Mouse (Mus musculus) lung, embryonic 15.5 days (tissue): ENCODE results near the gene Spop. TPM values are rescaled to one million over a fixed set of nuclear protein-coding genes. Genes with fewer than 3 reads are reported as not detected.
A peak's percentile ranks its signal among the peaks of the same experiment; 100 is the strongest.

Experiments
- ATAC-seq: fragments of 200-750 bp; cut with Nextera tagmentation; 2 replicates; pipeline ENCODE4 v1.8.0; 2017; ENCODE audit warnings: moderate number of reproducible peaks, borderline replicate concordance; ENCODE audit not compliant: low FRiP score, low TSS enrichment; ENCODE audit errors: extremely low read depth
- H3K27ac ChIP-seq: fragments of 300-500 bp; sonication (generic); 2 replicates; pipeline ENCODE4 v1.5.1; 2015; ENCODE audit warnings: moderate library complexity, mild to moderate bottlenecking, inconsistent platforms
- H3K27me3 ChIP-seq: fragments of 300-500 bp; sonication (generic); 2 replicates; pipeline ENCODE4 v1.6.1; 2015; ENCODE audit warnings: inconsistent platforms
- H3K36me3 ChIP-seq: fragments of 300-500 bp; sonication (generic); 2 replicates; pipeline ENCODE4 v1.6.1; 2015; ENCODE audit warnings: inconsistent platforms
- H3K4me1 ChIP-seq: fragments of 300-500 bp; sonication (generic); 2 replicates; pipeline ENCODE4 v1.6.1; 2015; ENCODE audit warnings: inconsistent platforms
- H3K4me2 ChIP-seq: fragments of 300-500 bp; sonication (generic); 2 replicates; pipeline ENCODE4 v1.6.1; 2015; ENCODE audit warnings: inconsistent platforms, mild to moderate bottlenecking, moderate library complexity
- H3K4me3 ChIP-seq: fragments of 300-500 bp; sonication (generic); 2 replicates; pipeline ENCODE4 v1.5.1; 2015; ENCODE audit warnings: mild to moderate bottlenecking, inconsistent platforms
- H3K9ac ChIP-seq: fragments of 300-500 bp; sonication (generic); 2 replicates; pipeline ENCODE4 v1.6.1; 2015; ENCODE audit warnings: inconsistent platforms
- H3K9me3 ChIP-seq: fragments of 300-500 bp; sonication (generic); 2 replicates; pipeline ENCODE4 v1.6.1; 2016; ENCODE audit warnings: inconsistent platforms
- WGBS: fragments of 180-500 bp; shearing (Covaris S2); methylation state at CpG from one replicate; pipeline ENCODE4 v1.1.7; 2015; 5-methylcytosine and 5-hydroxymethylcytosine counted together
- polyA plus RNA-seq: library from polyadenylated mRNA; unstranded; fragments of >200 nt; fragmentation: Nextera tagmentation; extraction: Ambion mirVana; gene quantifications from 2 replicates; pipeline ENCODE4 v1.2.1, GENCODE M21; 2015

The Spop gene
- polyA plus RNA-seq, 1 experiment from 2014 or later: 157 TPM

DNA sequence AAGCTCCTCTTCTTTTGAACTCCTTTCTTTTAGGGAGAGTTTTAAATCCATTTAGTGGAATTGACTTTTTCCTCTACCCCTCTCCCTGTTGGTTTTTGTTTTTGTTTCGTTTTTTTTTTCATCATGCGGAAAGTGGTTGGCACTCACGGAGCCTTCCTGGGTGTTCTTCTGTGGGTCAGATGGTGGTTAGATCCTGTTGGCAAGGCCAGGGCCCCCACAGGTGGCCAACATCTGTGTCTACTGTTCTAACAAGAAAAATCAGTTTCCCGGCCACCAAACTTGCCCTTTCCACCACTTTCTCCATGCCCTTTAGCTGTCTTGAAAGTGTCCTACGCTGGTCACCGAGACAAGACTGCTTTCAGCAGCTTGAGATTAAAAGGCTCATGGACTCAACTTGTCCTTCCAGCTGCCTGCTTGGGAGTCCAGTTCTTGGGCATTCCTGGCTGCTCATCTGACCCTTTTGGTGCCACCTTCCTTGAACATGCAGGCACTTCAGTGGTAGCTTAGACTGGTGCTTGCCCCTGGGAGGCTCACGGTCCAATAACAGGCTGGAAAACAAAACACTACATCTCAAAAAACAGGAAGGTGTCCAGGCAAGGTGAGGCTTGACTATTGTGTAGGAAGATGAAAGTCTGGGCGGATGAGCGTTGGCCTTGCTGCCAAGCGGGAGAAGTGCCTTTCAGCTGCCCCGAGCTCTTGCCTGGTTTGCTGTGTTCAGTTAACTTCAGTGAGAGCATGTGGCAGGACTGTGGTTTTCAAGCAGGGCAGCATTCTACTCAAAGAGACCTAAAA lies 21.0 kb upstream of the Spop start:
- no peak overlapping the region for H3K27ac ChIP-seq
- H3K27me3 ChIP-seq: no peaks in the 10 kb centered on the region
- H3K4me2 ChIP-seq: no peak overlapping the region
- 66% methylated on average over 11 of the region's 11 CpGs for WGBS
- no peaks in the 10 kb centered on the region for H3K4me1 ChIP-seq
- ATAC-seq: no peak
- no peak overlapping the region for H3K9ac ChIP-seq
- no peak overlapping the region for H3K4me3 ChIP-seq
- peaks cover 35% of the 10 kb centered on the region for H3K36me3 ChIP-seq
- H3K9me3 ChIP-seq: no peaks in the 10 kb centered on the region

DNA sequence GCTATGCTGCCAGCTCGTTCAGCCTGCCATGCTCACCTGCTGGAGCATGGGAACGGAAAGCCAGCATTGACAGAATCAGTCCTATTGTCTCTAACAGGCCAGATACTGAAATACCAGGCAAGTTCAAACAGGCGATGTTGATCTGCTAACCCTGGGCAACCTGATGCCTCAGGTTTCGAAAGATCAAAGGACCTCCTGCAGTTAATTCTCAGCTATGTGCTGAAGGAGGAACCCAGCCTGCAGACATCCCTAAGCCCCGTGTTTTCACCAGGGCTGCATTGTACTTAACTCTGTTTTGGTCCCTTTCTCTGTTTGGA lies 20.4 kb upstream of the Spop start:
- peaks cover 29% of the 10 kb centered on the region for H3K36me3 ChIP-seq
- no peaks in the 10 kb centered on the region for H3K4me1 ChIP-seq
- H3K4me3 ChIP-seq: no peak overlapping the region
- H3K9ac ChIP-seq: no peak overlapping the region
- no peak overlapping the region for H3K4me2 ChIP-seq
- H3K9me3 ChIP-seq: no peaks in the 10 kb centered on the region
- 27% methylated on average over 5 of the region's 5 CpGs for WGBS
- H3K27ac ChIP-seq: no peak overlapping the region
- no peak for ATAC-seq
- no peaks in the 10 kb centered on the region for H3K27me3 ChIP-seq

DNA sequence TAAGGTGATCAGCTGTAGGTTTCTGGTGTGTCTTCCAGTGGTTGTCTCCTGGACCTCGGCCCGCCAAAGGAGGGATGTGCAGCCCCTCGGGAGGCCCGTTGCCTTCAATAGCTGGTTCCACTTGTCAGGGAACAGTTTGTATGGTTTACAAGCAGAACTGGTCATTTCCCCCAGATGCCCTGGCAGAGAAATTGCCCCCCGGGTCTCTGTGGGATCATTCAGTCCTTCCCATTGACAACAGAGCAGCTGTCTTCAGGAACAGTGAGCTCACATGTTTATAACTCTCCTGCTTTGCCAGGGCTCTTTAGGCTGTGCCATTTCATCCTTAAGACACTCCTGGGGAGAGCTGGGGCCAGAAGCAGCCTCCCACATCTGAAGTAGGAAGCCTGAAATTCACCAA lies 19.8 kb upstream of the Spop start:
- Histone ChIP-seq H3K27ac (no peak overlapping the region), H3K36me3 (peaks cover 23% of the 10 kb centered on the region), H3K27me3 (no peaks in the 10 kb centered on the region), H3K4me1 (no peaks in the 10 kb centered on the region), H3K9ac (no peak overlapping the region), H3K9me3 (no peaks in the 10 kb centered on the region), H3K4me2 (no peak overlapping the region), H3K4me3 (no peak overlapping the region)
- no peak for ATAC-seq
- WGBS: 46% methylated on average over 5 of the region's 5 CpGs

DNA sequence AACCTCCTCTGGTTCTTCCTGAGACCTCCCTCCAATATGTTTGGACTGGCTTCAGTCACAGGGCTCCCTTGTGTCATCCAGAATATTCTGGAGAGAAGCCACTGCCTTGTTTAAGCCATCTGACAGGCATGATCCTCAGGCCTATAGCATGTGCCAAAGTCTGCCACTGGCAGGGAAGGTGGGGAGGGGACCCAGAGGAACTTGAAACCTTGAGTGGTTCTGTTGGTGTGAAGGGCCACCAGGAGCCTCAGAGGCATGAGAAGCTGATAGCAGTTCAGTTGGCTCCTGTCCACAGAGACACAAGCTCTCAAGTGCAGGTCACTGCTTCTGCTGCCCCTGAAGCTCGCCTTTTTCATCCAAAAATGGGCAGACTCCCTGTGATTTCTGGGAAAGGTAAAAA lies 17.3 kb upstream of the Spop start:
- Histone ChIP-seq H3K27ac (no peak overlapping the region), H3K4me1 (no peaks in the 10 kb centered on the region), H3K4me3 (no peak overlapping the region), H3K9ac (no peak overlapping the region; the same call in 1 of the 2 replicates), H3K9me3 (no peaks in the 10 kb centered on the region), H3K4me2 (no peak overlapping the region), H3K36me3 (peaks cover 3% of the 10 kb centered on the region; the same call in 1 of the 2 replicates), H3K27me3 (peaks cover 4% of the 10 kb centered on the region; the same call in 1 of the 2 replicates)
- no peak for ATAC-seq
- WGBS: 45% methylated on average over 1 of the region's 1 CpGs

DNA sequence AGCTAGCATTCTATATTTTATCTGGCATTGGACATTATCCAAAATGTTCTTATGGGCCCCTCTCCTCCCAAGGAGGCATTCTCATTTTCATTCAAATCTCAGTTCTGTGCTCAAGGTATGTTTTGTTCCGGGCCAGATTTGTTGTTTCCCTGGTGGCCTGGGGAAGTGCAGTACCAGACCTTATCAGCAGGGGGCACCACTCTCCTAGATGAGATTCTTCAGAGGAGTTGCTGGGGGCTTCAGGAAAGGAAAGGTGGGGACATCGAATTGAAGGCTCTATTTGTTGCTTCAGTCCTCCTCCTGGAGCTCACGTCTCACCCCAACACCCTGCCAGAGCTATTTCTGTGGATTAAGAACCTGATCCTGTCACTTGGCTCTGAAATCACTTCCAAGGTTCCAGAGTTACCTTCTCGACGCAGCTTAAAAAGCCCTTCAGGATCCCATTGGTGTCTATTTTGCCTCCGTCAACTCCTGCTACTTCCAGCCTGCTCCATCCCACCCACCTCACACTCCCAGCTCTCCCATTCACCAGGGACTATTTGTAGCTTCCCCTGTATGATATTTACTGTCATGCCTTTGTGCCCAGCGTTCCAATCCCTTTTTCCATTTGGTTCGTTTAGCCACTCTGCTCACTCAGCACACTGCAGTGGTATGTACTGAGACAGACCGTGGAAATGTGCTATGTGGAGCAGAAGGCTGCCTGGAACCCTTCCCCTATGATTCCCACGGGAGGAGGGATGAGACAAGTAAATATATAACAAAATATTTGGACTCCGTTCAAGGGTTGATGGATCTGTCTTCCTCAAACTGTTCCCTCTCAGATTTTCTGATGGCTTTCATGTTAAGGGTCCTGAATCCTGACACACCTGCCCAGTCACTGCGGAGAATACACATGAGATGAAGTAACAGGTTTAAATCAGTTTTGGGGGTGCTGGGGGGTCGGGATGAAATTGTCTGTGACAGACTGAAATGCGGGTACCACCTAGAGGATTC lies 15.7 kb upstream of the Spop start:
- WGBS: 50% methylated on average over 14 of the region's 14 CpGs
- Histone ChIP-seq H3K27me3 (peaks cover 4% of the 10 kb centered on the region; the same call in 1 of the 2 replicates), H3K36me3 (no peaks in the 10 kb centered on the region), H3K4me3 (no peak overlapping the region), H3K9me3 (no peaks in the 10 kb centered on the region), H3K27ac (no peak overlapping the region), H3K4me2 (peak overlapping the region; percentile 27; the same call in 1 of the 2 replicates), H3K9ac (no peak overlapping the region), H3K4me1 (peaks cover 4% of the 10 kb centered on the region; the same call in 1 of the 2 replicates)
- ATAC-seq: no peak

DNA sequence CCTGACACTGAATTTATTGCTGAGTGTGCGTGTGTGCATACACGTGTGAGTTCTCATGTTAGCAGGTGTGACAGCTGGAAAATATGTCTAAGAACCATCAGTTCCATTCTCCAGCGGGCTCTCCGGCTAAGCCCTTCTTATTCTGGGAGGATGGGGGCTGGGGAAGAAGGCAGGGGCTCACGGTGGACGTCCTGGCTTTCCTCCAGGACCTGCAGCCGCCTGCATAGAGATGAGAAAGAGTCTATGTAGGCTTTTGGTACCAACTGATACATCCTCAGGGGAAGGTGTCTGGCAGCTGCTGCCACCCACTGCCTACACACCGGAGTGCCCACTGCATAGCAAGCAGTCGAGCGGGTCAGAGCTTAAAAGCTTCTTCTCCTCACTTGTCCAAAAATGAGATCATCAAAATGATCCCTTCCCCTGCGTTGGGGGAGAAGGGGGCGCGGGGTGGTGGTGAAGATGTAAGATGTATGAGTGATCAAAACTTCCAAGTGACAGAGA lies 14.3 kb upstream of the Spop start:
- WGBS: 68% methylated on average over 13 of the region's 13 CpGs

DNA sequence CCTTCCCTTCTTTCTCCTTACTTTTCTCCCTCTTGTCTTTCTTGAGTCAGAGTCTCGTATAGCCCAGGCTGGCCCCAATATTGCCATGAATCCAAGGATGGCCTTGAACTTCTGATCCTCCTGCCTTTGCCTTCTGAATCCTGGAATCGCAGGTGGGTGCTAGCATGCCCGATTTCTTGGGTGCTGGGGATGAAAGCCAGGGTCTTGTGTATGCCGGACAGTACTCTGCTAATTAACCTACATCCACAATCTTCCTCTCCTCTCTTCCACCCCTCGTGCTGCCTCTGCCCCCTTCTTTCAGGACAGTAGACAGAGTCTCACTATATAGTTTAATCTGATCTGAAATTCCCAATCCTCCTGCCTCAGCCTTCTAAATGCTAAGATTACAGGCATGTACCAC lies 12.3 kb upstream of the Spop start:
- no peaks in the 10 kb centered on the region for H3K9me3 ChIP-seq
- H3K9ac ChIP-seq: no peak overlapping the region
- no peaks in the 10 kb centered on the region for H3K36me3 ChIP-seq
- H3K27ac ChIP-seq: no peak overlapping the region
- no peak overlapping the region for H3K4me3 ChIP-seq
- no peak overlapping the region for H3K4me2 ChIP-seq
- WGBS: 76% methylated on average over 5 of the region's 5 CpGs
- no peak for ATAC-seq
- peaks cover 4% of the 10 kb centered on the region; the same call in 1 of the 2 replicates for H3K27me3 ChIP-seq
- peaks cover 10% of the 10 kb centered on the region; the same call in 1 of the 2 replicates for H3K4me1 ChIP-seq

More for the DNA sequence above, 14.3 kb upstream of the Spop start:
- Histone ChIP-seq H3K27me3 (peaks cover 4% of the 10 kb centered on the region; the same call in 1 of the 2 replicates), H3K4me3 (no peak overlapping the region), H3K27ac (no peak overlapping the region), H3K9me3 (no peaks in the 10 kb centered on the region), H3K4me1 (peaks cover 10% of the 10 kb centered on the region; the same call in 1 of the 2 replicates), H3K36me3 (no peaks in the 10 kb centered on the region), H3K4me2 (no peak overlapping the region), H3K9ac (no peak overlapping the region)
- no peak for ATAC-seq

DNA sequence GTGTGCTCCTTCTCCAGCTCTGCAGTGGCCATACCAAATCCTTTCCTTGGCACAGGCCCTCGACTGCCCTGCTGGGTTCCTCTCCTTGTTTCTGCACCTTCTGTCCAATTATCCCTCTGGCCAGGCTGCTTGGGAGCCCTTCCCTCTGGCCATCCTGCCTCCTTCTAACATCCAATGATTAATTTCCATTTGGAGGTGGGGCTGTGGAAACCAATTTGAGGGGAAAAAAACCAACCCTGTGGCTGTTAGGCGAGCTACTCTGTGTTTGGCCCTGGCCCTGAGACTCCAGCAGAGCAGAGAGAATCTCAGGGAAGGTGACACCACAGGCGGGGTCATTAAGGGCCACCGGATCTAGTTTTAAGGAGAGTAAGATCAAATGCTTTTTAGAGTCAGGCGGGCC lies 11.7 kb upstream of the Spop start:
- ATAC-seq: no peak
- Histone ChIP-seq H3K9ac (no peak overlapping the region), H3K9me3 (no peaks in the 10 kb centered on the region), H3K27ac (no peak overlapping the region), H3K4me1 (peaks cover 10% of the 10 kb centered on the region; the same call in 1 of the 2 replicates), H3K36me3 (no peaks in the 10 kb centered on the region), H3K4me2 (no peak overlapping the region), H3K4me3 (no peak overlapping the region), H3K27me3 (peaks cover 4% of the 10 kb centered on the region; the same call in 1 of the 2 replicates)
- 34% methylated on average over 5 of the region's 5 CpGs for WGBS

DNA sequence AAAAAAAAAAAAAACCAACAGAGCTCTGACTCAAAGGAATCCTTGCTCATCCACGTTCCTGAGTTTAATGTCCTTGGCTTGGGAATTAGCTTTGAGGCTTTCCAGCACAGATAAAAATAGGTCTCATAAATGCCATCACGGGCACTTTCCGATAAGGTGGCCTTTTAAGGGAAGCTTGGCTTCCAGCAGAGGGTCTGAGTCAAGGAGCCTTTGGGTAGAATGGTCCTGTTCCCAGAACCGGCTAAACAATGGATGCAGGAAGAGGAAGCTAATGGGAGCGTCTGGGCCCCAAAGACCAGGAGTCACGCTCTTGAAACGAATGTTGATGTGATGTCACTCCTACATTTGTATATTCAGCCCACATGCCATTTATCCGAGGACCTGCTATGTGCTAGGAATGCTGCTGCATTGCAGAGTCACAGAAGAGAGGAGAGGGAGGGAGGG lies 11.2 kb upstream of the Spop start:
- no peak overlapping the region for H3K4me2 ChIP-seq
- H3K36me3 ChIP-seq: no peaks in the 10 kb centered on the region
- no peaks in the 10 kb centered on the region for H3K9me3 ChIP-seq
- H3K4me3 ChIP-seq: no peak overlapping the region
- no peak overlapping the region for H3K27ac ChIP-seq
- peaks cover 10% of the 10 kb centered on the region; the same call in 1 of the 2 replicates for H3K4me1 ChIP-seq
- peaks cover 4% of the 10 kb centered on the region; the same call in 1 of the 2 replicates for H3K27me3 ChIP-seq
- ATAC-seq: no peak
- no peak overlapping the region for H3K9ac ChIP-seq
- 19% methylated on average over 8 of the region's 8 CpGs for WGBS

DNA sequence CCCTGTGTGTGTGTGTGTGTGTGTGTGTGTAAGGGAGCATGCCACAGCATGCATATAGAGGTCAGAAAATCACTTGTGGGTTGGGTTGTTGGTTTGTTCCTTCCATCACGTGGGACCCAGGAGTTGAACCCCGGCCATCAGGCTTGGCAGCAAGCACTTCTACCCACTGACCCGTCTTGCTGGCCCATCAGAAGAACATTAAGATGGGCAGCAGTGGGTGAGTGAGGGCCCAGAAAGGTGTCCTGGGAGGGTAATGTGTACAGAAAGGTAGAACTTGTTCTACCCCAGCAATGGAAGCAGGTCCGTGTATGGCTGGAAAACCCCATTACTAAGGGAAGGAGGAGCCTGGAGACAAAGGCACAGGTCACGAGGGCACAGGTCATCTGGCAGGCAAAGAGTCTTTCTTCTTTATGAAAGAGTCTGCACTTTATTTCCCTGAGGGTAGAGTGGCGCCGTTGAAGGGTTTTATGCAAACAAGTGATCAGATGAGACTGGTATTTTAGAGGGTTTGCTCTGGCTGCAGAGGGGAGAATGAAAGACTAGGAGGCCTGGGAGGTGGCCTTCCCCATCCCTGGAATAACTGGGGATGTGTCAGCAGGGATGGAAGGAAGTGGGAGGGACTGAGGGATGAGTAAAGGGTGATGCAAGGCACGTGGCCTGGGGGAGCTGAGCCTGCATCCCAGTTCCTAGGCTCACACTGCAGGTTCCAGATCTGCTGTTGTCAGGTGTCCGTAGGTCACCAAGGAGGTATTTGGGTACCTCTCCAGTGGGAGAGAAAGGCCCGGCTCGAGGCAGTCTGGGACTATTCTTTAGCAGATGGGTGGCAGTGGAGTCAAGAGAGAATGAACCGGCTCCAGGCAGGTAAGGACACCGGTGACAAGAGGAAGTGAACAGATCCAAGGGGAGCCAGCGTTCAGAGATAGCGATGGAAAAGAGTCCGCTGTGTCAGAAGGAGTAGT lies 10.2 kb upstream of the Spop start:
- no peak for ATAC-seq
- no peak overlapping the region for H3K4me3 ChIP-seq
- WGBS: 55% methylated on average over 16 of the region's 16 CpGs
- H3K9ac ChIP-seq: no peak overlapping the region
- H3K36me3 ChIP-seq: no peaks in the 10 kb centered on the region
- peak overlapping the region; percentile 26 for H3K27ac ChIP-seq
- H3K27me3 ChIP-seq: peaks cover 4% of the 10 kb centered on the region; the same call in 1 of the 2 replicates
- H3K4me1 ChIP-seq: peaks cover 10% of the 10 kb centered on the region; the same call in 1 of the 2 replicates
- no peaks in the 10 kb centered on the region for H3K9me3 ChIP-seq
- no peak overlapping the region for H3K4me2 ChIP-seq

DNA sequence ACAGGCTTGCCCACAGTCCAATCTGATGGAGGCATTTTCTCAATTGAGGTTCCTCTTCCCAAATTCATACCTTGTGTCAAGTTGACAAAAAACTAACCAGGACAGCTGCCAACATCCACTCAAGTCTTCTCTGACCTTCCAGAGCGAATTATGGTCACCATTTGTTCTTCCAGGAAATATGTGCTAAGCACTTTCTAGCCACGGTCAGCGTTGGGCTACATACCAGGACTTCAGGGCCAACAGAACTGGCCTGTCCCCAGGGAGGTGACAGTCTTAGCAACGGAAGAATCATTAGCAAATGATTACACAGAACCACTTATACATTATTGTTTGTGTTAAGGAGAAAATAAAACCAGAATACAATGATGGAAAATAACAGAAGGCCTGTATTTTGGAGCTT lies 8.1 kb upstream of the Spop start:
- Histone ChIP-seq H3K27me3 (no peaks in the 10 kb centered on the region), H3K36me3 (no peaks in the 10 kb centered on the region), H3K9ac (no peak overlapping the region), H3K27ac (no peak overlapping the region), H3K4me1 (peaks cover 13% of the 10 kb centered on the region; the same call in 1 of the 2 replicates), H3K9me3 (no peaks in the 10 kb centered on the region), H3K4me2 (no peak overlapping the region), H3K4me3 (no peak overlapping the region)
- WGBS: 74% methylated on average over 4 of the region's 4 CpGs
- ATAC-seq: no peak
